Mouse (Mus musculus): ENCODE data around the gene Serp2.

Serp2 gene

DNA sequence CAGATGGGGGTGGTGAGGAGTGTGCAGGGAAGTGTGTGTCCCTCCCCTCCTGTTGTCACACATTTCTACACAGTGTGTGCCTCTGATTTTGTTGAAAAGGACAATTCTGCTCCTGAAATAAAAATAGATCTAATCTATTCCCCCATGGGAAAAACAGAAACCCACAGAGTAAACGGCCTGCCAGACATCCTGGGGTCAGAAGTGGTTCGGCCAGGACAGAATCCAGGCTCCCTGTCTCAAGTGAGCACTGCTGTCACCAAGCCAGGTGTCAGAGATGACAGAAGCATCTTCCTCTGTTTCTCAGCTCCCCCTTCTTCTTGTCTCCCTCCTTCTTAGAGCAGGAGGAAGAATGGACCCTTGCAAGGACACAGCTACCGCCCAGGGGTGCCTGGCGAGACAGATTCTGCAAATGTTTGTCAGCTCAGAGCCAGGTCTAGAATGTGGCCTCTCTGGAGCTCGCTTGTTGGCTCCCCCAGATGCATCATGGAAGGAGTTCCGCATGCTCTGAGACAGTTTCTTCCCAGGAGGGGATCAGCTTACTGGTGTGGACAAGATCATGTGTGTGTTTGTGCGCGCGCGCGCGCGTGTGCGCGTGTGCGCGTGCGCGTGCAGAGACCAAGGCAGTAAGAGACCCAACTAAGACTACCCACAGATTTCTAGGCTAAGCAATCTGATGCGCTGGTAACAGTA, 29.5 kb downstream of the Serp2 start:
- DNase-seq (ENCODE audit: low spot score): no peak

DNA sequence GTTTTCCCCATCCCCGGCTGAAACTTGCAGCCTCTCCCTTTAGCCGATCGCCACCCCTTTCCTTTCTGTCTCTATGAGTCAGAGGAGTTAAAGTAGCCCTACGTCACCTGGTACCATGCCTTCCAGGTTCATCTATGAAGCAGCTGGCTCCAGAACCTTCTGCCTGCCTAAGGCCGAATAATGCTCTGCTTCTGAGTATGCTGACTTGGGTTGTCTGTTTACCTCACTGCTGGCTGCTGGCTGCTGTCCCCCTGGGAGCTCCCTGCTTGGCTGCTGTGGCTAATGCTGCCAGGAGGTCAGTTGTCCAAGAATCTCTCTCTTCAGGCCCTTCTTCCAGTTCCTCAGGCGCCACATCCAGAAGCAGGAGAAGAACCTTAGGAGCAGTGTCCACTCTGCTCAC, 30.2 kb downstream of the Serp2 start:
- no peak for DNase-seq (ENCODE audit: low spot score)

DNA sequence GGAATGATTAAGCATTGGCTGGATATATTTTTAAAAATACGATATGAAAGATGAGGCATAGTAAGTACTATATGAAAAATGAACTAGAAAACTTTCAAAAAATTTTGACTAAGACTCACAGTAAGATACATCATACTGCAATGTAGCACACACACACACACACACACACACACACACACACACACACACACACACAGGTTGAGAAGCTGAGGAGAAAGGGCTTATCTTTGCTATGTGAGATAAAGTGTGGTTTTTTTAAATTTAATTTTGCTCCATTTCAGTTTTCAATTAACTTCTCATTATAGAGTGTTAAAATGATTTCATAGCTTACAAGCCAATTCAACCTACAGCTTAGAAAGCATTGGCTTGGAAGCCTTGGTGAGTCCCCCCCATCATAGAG, 33.3 kb downstream of the Serp2 start:
- no peak for DNase-seq (ENCODE audit: low spot score)

DNA sequence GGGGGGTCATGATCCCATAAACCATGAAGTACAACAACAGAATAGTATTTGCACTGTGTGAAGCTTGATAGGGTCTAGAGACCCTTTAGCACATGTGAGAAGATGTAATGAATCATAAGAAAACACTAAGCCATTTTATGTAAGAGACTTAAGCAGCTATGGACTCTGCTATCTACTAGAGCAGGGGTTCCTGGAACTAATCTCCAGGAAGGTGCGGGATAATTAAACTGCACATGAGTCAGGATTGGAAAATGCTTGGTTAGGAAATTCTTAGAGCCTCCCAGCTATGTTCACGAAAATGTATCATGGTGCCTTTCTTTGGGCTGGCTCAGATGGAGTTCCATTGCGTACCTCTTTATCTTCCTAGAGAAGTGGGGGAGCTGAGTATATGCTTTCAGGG, 35.4 kb downstream of the Serp2 start:
- no peak for DNase-seq (ENCODE audit: low spot score)

DNA sequence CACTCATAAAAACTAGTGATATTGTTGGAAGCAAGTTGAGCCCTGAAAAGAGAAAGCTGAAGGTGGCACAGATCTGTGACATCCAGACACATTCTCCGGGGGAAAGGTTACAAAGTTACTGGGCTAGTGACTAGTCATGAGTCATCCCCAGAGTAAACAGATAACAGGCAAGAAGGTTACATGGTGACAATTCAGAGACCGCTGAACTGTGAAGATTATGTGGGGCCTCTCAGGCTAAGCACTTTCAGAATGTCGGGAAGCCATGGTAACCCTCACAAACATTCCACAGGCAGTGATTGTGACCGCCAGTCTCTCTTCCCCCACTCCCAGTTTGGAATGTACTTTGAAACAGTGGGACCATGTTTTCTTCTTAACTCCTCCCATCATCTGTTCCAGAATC, 36.1 kb downstream of the Serp2 start:
- no peak for DNase-seq (ENCODE audit: low spot score)

DNA sequence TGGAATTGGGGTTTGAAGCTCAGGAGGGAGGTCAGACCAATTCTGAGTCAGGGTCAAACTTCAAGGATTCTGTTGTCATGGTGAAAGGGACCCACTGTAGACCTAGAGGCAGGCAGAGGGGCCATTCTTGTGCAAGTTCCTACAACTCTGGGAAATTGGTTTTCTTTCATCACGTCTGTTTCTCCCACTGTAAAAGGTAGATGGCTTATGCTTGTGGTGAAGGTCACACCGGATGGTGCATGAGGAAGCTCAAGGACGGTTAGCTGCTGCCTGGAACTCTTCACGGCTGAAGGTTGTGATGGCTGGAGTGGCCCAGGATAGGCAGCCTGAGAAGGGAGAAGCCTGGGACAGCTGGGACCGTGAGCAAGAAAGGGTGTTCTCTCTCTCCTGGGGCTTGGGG, 38.5 kb downstream of the Serp2 start:
- no peak for DNase-seq (ENCODE audit: low spot score)

- DNase-seq (ENCODE audit: low spot score): no peak
Measured at GRCm38 (mm10) chr14:76515620-76516019, 41.1 kb downstream of the Serp2 start.

DNA sequence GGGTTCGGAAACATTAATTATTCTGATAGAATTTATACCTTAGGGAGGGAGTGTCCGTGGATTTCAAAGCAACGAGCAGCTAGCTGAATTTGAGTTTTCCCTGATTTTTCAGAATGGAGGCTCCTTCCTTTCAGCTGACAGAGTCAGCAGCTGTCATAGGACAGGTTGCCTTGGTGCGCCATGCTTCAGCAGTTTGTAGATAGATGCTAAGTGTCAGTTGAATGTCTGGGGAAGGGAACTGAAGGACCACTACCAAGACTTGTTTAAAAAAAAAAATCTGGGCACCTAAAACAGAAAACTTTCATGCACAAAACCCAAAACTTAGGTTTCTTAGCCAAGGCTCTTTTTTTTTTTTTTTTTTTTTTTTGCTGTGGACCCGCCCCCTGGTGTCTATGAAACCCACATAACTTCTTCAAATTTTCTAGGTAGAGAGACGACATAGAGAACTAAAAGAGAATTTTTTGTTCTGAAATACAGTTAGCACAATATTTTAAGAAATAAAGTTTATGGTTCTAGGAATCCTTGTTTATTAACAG, 42.6 kb downstream of the Serp2 start:
- DNase-seq (ENCODE audit: low spot score): no peak

DNA sequence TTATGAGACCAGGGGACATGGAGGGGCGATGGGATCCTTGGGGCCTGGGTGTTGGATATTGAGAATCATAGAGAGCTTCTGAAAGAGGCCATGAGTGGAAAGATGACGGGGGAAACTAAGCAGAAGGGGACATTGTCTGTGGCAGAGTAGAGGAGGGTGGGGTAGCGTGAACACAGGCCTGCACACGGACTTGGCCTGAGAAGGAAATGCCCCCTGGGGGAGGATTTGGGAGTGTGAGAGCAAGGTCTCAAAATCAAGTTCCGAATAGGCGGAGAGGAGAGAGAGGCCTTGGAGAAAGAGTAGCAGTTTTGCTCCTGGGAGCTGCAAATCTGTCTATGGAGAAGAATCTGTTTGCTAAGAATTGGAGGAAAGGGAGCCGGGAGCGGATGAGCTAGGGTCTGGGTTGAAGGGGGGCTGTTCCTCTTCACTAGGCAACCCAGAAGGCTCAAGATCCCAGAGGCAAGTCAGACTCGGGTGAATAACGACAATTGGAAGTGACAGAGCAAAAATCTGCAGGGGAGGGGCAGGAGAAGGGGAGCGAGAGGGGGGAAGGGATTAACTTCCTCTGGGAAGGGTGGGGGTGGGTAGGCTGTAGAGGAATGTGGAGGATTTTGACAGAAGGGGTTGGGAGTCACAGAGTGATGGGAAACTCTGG, 43.2 kb downstream of the Serp2 start:
- no peak for DNase-seq (ENCODE audit: low spot score)

DNA sequence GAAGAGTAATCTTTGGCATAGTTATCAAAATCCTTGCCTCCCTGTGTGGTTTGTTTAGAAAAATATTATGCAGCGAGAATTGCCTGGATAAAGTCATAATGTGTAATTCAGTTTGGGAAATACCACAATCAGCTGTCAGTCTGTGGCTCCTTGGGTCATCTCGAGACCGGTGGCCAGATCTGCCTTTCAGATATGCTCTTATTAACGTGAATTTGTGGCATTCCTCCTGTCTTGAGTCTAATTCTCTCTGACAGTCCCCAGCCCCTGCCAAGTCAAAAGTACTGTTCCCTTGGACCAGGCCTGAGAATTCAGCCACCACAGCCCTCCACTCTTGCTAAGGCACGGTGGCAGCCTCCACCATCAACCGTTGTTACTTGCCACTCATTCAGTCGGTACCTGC, 44.7 kb downstream of the Serp2 start:
- DNase-seq (ENCODE audit: low spot score): no peak

GRCm38 (mm10) chr14:76508701-76509100, 48.0 kb downstream of the Serp2 start:
- DNase-seq (ENCODE audit: low spot score): no peak

- no peak for DNase-seq (ENCODE audit: low spot score)
Measured at GRCm38 (mm10) chr14:76507804-76508500, 48.7 kb downstream of the Serp2 start.

DNA sequence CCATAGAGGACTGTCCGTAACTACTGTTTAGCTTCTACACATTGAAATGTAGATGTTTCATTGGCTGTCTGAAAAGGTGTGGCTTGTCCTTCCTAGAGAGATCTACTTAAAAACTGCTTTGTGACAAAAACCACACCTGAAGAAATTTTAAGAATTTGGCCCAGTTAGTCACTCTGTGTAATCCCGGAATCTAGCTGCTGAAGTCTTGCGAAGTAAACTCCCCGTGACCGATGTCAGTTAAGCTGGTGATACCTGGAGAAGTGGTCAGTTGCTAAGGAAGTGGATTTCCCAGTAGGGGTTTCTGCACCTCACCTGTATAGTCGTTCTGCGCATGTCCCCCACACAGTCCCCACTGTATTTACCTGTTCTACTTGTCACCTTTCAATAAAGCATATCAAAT, 49.3 kb downstream of the Serp2 start:
- DNase-seq (ENCODE audit: low spot score): no peak

DNA sequence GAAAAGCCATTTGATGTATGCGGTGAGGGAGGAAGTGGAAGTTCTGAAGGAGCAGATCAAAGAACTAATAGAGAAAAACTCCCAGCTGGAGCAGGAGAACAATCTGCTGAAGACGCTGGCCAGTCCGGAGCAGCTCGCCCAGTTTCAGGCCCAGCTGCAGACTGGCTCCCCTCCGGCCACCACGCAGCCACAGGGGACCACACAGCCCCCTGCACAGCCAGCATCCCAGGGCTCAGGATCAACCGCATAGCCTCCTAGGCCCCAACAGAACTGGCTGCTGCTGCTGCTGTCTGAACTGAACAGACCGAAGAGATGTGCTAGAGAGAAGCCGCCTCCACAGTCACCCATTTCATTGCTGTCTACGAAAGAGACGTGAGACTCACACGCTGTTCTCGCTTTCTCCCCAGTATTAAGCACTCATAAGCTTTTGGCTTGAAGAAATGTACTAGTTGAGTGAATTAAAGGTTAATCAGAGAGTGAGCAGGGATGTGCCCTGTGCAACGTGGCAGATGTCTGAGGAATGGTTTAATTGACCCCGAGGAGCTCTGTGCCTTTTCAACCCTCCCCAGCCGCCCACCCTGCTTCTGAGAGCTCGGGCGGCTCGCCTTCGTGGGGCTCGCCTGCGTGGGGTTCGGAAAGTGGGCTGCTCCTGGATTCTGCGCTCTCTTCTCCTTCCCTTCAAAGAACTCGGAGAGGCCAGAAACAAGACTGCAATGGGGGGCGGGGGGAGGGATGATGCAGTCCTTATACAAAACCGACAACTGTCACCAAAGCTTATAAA, 50.1 kb downstream of the Serp2 start:
- no peak for DNase-seq (ENCODE audit: low spot score)

DNA sequence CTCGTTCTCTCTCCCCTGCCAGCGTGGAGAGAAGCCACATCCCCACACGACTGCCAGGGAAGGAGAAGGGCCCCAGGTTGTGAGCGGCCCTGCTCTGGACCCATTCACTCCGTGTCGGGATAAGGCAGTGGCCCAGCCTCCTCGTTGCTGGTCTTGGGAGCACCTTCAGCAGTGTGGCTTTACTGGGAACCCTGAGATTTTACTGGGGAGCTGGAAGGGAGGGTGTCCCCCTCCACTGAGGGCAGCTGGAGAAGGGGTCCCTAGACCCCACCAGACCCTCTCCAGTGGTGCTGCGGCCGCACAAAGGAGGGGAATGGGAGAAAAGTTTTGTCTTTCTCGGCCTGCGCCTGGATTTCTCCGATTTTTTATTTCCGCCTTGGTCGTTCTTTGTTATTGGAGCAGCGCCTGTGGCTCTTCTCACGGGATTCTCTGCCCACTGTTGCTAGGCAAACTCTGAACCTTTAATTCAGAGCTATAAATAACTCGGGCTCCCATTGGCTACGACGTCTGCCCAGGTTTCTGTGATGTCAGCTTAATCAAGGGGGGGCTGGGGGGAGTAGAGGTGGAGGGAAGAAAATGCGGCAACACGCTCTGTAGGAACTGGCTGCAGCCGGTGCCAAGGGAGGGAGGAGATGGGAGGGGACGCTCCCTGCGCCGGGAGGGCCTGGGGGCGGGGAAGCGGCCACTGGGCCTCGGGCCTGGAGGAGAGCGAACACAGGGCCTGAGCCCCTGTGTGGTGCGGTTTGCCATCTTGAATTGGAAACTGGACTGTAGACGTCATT, 51.1 kb downstream of the Serp2 start:
- peak; percentile 65 for DNase-seq (ENCODE audit: low spot score)

- no peak for DNase-seq (ENCODE audit: low spot score)
Measured at GRCm38 (mm10) chr14:76505101-76505438, 51.6 kb downstream of the Serp2 start.

DNA sequence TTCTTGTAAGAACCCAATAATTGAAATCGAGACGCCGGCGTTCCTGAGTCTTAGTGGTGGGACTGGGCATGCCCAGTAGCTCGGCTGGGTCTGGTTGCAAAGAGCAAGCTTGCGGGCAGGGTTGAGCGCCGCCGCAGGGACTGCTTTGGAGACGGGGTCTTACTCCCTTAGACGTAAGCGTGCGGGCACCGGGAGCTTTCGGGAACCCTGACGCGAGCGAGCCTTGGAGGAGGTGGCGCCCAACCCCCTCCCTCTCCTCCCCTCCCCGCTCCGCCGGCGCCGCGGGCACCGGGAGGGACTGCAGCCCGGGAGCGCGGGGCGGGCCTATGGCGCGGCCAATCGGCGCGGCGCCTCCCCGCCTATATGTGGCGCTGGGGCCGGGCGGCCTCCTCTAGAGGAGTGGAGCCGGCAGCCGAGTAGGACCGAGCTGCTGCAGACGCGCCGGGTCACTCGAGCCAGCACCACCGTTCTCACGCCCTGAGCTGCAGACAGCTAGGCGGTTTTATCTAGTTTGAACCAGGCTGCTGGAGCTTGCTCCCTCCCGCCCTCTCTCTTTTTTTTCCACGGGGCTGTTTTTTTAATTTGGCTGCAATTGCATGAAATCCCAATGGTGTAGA, 52.5 kb downstream of the Serp2 start:
- DNase-seq (ENCODE audit: low spot score): peak; percentile 97

GRCm38 (mm10) chr14:76503231-76503851, 53.3 kb downstream of the Serp2 start:
- no peak for DNase-seq (ENCODE audit: low spot score)

DNA sequence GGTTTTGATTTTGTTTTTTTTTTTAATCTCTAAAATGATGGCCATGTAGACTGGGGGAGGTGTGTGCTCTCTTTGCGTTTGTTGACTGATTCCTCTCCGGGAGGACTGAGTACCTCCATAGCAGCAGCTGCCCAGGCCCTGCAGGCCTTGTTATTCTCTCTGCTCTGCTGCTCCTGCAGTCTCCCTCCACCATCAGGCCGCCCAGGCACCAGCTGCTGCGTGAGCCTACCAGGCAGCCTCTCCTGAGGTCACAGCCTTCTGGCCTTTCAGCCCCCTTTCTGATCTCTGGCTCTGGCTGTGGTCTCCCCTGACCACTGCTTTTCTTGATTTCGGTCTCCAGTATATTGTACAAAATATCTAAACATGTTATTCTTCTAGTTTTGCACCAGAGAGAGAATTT, 56.7 kb downstream of the Serp2 start:
- DNase-seq (ENCODE audit: low spot score): no peak

- no peak for DNase-seq (ENCODE audit: low spot score)
Measured at GRCm38 (mm10) chr14:76499492-76499891, 57.2 kb downstream of the Serp2 start.

- no peak for DNase-seq (ENCODE audit: low spot score)
Measured at GRCm38 (mm10) chr14:76498210-76498609, 58.5 kb downstream of the Serp2 start.

All from ovary, postnatal 10 days (tissue).